Mouse (Mus musculus): Measurements from ENCODE around the gene Akt3. TPM values are rescaled to one million over a fixed set of nuclear protein-coding genes. Genes with fewer than 3 reads are reported as not detected.

The Akt3 gene
- polyA plus RNA-seq, 1 experiment from 2014 or later: 2.3 TPM

DNA sequence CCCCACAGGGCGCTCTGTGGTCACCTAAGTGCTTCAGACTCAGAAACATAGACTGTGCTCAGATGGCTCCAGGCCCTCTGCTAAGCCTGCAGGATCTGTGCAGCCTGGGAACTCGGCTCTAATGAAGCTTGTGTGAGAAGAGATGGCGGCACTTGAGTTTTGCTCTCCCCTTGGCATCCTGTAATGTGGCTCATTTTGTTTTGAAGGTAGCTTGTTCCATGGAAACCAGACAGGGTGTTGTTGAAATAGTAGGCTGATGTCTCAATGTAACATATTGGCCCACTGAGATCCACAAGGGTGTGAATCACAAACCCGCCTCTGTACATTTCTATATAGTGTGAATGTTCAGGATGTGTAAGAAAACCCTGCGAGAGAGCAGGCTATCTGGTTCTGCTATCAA, 277.9 kb downstream of the Akt3 start:
- Histone ChIP-seq H3K4me1 (ENCODE audit: control insufficient read depth, insufficient read depth, low read length) (peaks cover 5% of the 10 kb centered on the region; the same call in 1 of the 2 replicates), H3K9me3 (ENCODE audit: control insufficient read depth, low read length) (no peaks in the 10 kb centered on the region), H3K4me2 (ENCODE audit: low read depth, low read length) (no peak overlapping the region), H3K36me3 (ENCODE audit: control insufficient read depth, insufficient read depth, low read length) (no peaks in the 10 kb centered on the region), H3K27ac (ENCODE audit: low read length) (no peak overlapping the region), H3K9ac (ENCODE audit: low read depth, low read length) (no peak overlapping the region), H3K4me3 (ENCODE audit: low read length) (no peak overlapping the region), H3K27me3 (replicated peaks; ENCODE audit: control insufficient read depth, insufficient read depth, low read length) (no peaks in the 10 kb centered on the region)
- ATAC-seq: no peak
- 87% methylated on average over 5 of the region's 5 CpGs for WGBS

DNA sequence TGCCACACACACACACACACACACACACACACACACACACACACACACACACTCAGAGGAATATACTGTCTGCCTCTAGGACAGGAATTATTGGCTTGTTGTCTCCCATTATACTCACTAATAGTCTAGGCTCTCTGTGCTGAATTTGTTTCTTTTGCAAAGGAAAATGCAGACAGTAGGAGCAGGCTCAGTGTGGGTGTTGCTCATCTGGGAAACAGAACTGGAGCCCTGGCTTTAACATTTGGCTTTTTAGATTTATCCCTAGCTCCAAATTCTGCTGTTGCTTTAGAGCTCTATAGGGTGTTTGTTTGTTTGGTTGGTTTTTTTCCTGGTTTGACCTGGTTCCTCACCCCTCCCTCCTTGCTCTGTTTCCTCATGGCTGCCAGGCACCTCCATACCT, 278.8 kb downstream of the Akt3 start:
- no peak for ATAC-seq
- Histone ChIP-seq H3K9ac (ENCODE audit: low read depth, low read length) (no peak overlapping the region), H3K27ac (ENCODE audit: low read length) (no peak overlapping the region), H3K4me1 (ENCODE audit: control insufficient read depth, insufficient read depth, low read length) (0 out of 2 replicates have a peak, but pooled peaks cover 4% of the 10 kb centered on the region), H3K4me3 (ENCODE audit: low read length) (no peak overlapping the region), H3K4me2 (ENCODE audit: low read depth, low read length) (no peak overlapping the region), H3K9me3 (ENCODE audit: control insufficient read depth, low read length) (no peaks in the 10 kb centered on the region), H3K36me3 (ENCODE audit: control insufficient read depth, insufficient read depth, low read length) (no peaks in the 10 kb centered on the region), H3K27me3 (replicated peaks; ENCODE audit: control insufficient read depth, insufficient read depth, low read length) (no peaks in the 10 kb centered on the region)

DNA sequence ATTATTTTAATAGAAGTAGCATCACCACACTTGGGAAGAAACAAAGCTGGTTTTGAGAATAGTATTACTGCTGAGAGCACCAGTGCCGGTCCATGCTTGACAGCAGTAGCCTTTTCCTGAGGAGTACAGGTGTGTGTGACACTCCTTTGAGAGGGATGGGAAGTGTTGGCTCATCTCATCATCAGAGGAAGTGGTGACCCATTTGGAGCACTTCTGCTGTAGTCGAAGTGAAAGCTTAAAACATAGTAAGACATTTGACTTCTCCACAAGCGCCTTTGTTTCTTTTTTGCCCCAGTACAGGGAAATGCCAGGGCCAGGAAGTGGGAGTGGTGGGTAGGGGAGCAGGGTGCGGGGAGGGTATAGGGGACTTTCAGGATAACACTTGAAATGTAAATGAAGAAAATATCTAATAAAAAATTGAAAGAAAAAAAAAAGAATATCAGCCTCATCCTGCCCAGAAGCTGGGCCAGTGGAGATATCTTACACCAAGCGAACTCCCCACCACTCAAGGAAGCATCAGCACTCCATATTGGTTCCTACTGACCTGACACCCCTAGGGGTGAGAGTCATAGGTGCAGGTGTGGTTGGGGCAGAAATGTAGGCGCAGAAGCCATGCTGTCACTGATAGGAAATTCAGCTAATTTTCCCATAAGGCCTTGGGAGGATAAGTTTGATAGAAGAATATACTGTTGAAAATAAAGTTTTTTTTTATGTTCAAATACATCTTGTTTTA, 284.5 kb downstream of the Akt3 start:
- no peak overlapping the region for H3K4me2 ChIP-seq (ENCODE audit: low read depth, low read length)
- no peak overlapping the region for H3K4me3 ChIP-seq (ENCODE audit: low read length)
- no peaks in the 10 kb centered on the region for H3K9me3 ChIP-seq (ENCODE audit: control insufficient read depth, low read length)
- no peak overlapping the region for H3K9ac ChIP-seq (ENCODE audit: low read depth, low read length)
- no peaks in the 10 kb centered on the region for H3K4me1 ChIP-seq (ENCODE audit: control insufficient read depth, insufficient read depth, low read length)
- no peaks in the 10 kb centered on the region for H3K27me3 ChIP-seq (replicated peaks; ENCODE audit: control insufficient read depth, insufficient read depth, low read length)
- ATAC-seq: no peak
- no peaks in the 10 kb centered on the region for H3K36me3 ChIP-seq (ENCODE audit: control insufficient read depth, insufficient read depth, low read length)
- no peak overlapping the region for H3K27ac ChIP-seq (ENCODE audit: low read length)
- 84% methylated on average over 6 of the region's 6 CpGs for WGBS

DNA sequence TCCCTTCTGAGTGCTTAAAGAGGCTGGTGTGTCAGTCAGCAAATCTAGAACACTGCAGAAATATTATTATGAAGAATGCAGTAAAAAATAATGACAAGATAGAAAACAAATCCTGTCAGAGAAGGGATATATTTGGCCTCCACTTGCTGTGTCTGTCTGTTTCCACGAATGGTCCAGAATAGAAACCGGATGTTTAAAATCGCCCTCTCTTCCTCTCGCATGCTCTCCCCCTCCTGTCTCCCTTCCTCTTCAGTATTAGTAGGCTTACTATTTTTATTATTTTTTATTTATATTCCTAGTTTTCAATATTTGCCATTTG, 286.6 kb downstream of the Akt3 start:
- no peaks in the 10 kb centered on the region for H3K9me3 ChIP-seq (ENCODE audit: control insufficient read depth, low read length)
- 72% methylated on average over 4 of the region's 4 CpGs for WGBS
- no peaks in the 10 kb centered on the region for H3K4me1 ChIP-seq (ENCODE audit: control insufficient read depth, insufficient read depth, low read length)
- H3K4me2 ChIP-seq (ENCODE audit: low read depth, low read length): no peak overlapping the region
- no peak overlapping the region for H3K9ac ChIP-seq (ENCODE audit: low read depth, low read length)
- no peaks in the 10 kb centered on the region for H3K27me3 ChIP-seq (replicated peaks; ENCODE audit: control insufficient read depth, insufficient read depth, low read length)
- no peak overlapping the region for H3K4me3 ChIP-seq (ENCODE audit: low read length)
- H3K27ac ChIP-seq (ENCODE audit: low read length): no peak overlapping the region
- no peak for ATAC-seq
- no peaks in the 10 kb centered on the region for H3K36me3 ChIP-seq (ENCODE audit: control insufficient read depth, insufficient read depth, low read length)

DNA sequence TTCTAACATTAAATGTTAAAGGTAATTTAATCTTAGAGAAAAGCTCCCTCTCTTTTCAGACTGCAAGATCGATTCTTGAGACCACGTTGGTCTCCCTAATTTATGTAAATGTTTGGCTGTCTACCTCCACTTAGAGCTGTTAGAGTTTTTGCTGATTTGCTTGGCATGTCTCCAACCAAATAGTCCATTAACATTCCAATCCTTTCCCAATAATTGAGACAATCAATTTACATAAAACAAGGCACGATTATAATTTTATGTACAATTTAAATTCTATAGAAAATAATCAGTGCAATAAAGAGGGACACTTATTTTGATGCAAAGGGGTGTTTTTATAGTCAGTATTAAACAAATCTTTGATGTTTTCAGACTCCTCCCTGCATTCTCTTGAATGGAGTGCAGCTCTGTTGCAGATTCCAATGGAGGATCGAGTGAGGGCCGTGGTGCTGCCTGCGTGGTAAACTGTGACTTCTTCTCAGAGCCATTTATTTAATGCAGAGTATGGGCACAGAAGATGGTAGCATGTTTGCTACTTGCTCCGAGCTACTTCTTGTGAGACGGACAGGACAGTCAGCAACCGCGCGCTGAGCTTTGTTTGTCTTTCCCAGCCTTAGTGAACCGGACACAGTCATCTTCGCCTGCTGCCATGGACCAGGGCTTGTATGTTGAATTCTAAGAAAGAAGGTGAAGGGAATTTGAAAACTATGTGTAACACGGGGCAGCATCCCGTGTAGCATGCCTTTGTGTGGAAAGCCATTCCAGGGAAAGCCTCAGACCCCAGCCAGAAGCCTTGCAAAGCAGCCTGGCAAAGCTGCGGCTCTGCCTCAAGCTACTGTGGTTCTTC, 287.1 kb downstream of the Akt3 start:
- H3K9ac ChIP-seq (ENCODE audit: low read depth, low read length): no peak overlapping the region
- H3K27ac ChIP-seq (ENCODE audit: low read length): no peak overlapping the region
- H3K4me3 ChIP-seq (ENCODE audit: low read length): no peak overlapping the region
- WGBS: 72% methylated on average over 16 of the region's 16 CpGs
- no peaks in the 10 kb centered on the region for H3K36me3 ChIP-seq (ENCODE audit: control insufficient read depth, insufficient read depth, low read length)
- no peaks in the 10 kb centered on the region for H3K27me3 ChIP-seq (replicated peaks; ENCODE audit: control insufficient read depth, insufficient read depth, low read length)
- no peak overlapping the region for H3K4me2 ChIP-seq (ENCODE audit: low read depth, low read length)
- no peak for ATAC-seq
- H3K4me1 ChIP-seq (ENCODE audit: control insufficient read depth, insufficient read depth, low read length): no peaks in the 10 kb centered on the region
- H3K9me3 ChIP-seq (ENCODE audit: control insufficient read depth, low read length): no peaks in the 10 kb centered on the region

Other genes with a start within 250 kb of the Akt3 start
- gene Zbtb18, start 184.1 kb upstream of the Akt3 start, polyA plus RNA-seq (2015; fragmentation: Nextera tagmentation; extraction: Ambion mirVana): 1.1 and 1.3 TPM in 2 replicates

Measured in intestine, embryonic 16.5 days (tissue).